Mouse (Mus musculus) v-Abl transformed pro-B cells (cell line): ENCODE measurements around the gene Uri1.

ENCODE experiments used
- in situ Hi-C, 2 experiments: fragments of 400-800 bp; cut with MboI; formaldehyde crosslinking; loops; one replicate each; pipeline ENCODE4 v1.15.1; 2025; ENCODE audit not compliant: unreplicated experiment in 2 of 2

The Uri1 gene

GRCm38 (mm10) chr7:38018416-38019368, 4.7 kb downstream of the Uri1 start:
- in situ Hi-C loops = loop anchor here in 1 of 2 experiments (10.0 kb wide), 1 partner anchor 166 kb away; the partner anchor contains the start of gene 1600014C10Rik

GRCm38 (mm10) chr7:38015356-38015755, 8.0 kb downstream of the Uri1 start:
- in situ Hi-C loops = loop anchor here in 1 of 2 experiments (10.0 kb wide), 1 partner anchor 169 kb away; the partner anchor contains the start of gene 1600014C10Rik

GRCm38 (mm10) chr7:38013946-38014345, 9.4 kb downstream of the Uri1 start:
- in situ Hi-C loops = loop anchor here in 1 of 2 experiments (10.0 kb wide), 1 partner anchor 171 kb away; the partner anchor contains the start of gene 1600014C10Rik

GRCm38 (mm10) chr7:38012811-38013210, 10.5 kb downstream of the Uri1 start:
- in situ Hi-C loops = loop anchor here in 1 of 2 experiments (10.0 kb wide), 1 partner anchor 172 kb away; the partner anchor contains the start of gene 1600014C10Rik

- in situ Hi-C loops = no loop called here
Observed at GRCm38 (mm10) chr7:38008359-38008758, 15.0 kb downstream of the Uri1 start.

- in situ Hi-C loops = no loop called here
Observed at GRCm38 (mm10) chr7:38002451-38002850, 20.9 kb downstream of the Uri1 start.

- in situ Hi-C loops = no loop called here
Observed at GRCm38 (mm10) chr7:37999691-38000090, 23.7 kb downstream of the Uri1 start.

GRCm38 (mm10) chr7:37992861-37993260, 30.5 kb downstream of the Uri1 start:
- in situ Hi-C loops = no loop called here

- in situ Hi-C loops = no loop called here
Observed at GRCm38 (mm10) chr7:37984866-37985265, 38.5 kb downstream of the Uri1 start.

- in situ Hi-C loops = no loop called here
Observed at GRCm38 (mm10) chr7:37983471-37983870, 39.9 kb downstream of the Uri1 start.

- in situ Hi-C loops = no loop called here
Observed at GRCm38 (mm10) chr7:37979729-37980128, 43.6 kb downstream of the Uri1 start.

- in situ Hi-C loops = no loop called here
Observed at GRCm38 (mm10) chr7:37978412-37978811, 44.9 kb downstream of the Uri1 start.

- in situ Hi-C loops = no loop called here
Observed at GRCm38 (mm10) chr7:37977676-37978075, 45.7 kb downstream of the Uri1 start.

- in situ Hi-C loops = no loop called here
Observed at GRCm38 (mm10) chr7:37972999-37973555, 50.3 kb downstream of the Uri1 start.

GRCm38 (mm10) chr7:37972571-37972970, 50.8 kb downstream of the Uri1 start:
- in situ Hi-C loops = no loop called here

- in situ Hi-C loops = no loop called here
Observed at GRCm38 (mm10) chr7:37962326-37962725, 61.0 kb downstream of the Uri1 start.

GRCm38 (mm10) chr7:37961247-37961646, 62.1 kb downstream of the Uri1 start:
- in situ Hi-C loops = no loop called here

GRCm38 (mm10) chr7:37951841-37952240, 71.5 kb downstream of the Uri1 start:
- in situ Hi-C loops = no loop called here

GRCm38 (mm10) chr7:37936459-37936858, 86.9 kb downstream of the Uri1 start:
- in situ Hi-C loops = no loop called here

- in situ Hi-C loops = no loop called here
Observed at GRCm38 (mm10) chr7:37935786-37936185, 87.6 kb downstream of the Uri1 start.

- in situ Hi-C loops = no loop called here
Observed at GRCm38 (mm10) chr7:37934770-37935182, 88.6 kb downstream of the Uri1 start.
